12 mouse cellular contexts compared by ENCODE assay signal in genomic region chr10:69907795-69908764, GRCm38 (mm10).
DNase-seq lines count a peak whose midpoint lies in the region; ATAC-seq lines count a peak whose summit lies in the region.
"Had no signal": no experiment of that assay in that cellular context is flagged by ENCODE, and none has a peak within 500 bp of the region (broad histone marks: within the 10 kb centered on the region; RNA-seq: fewer than 3 reads in every experiment).

No protein-coding gene starts in this region.

- H3K4me1 ChIP-seq in midbrain, embryonic 11.5 days (ENCODE audit: control insufficient read depth, insufficient read depth, low read length) = no peaks in the 10 kb centered on the region
- no peaks in the 10 kb centered on the region for H3K4me1 ChIP-seq in midbrain, embryonic 16.5 days (ENCODE audit: control insufficient read depth, insufficient read depth, low read length)
- no peaks in the 10 kb centered on the region for H3K4me1 ChIP-seq in intestine, embryonic 15.5 days (replicated peaks)
- H3K4me1 ChIP-seq in stomach, embryonic 15.5 days = no peaks in the 10 kb centered on the region; the same call in 1 of the 2 replicates
- H3K4me1 ChIP-seq: hindbrain, embryonic 15.5 days had no signal

- DNase-seq in heart, adult 11 months = peak; percentile 85
- no peak for DNase-seq in heart, adult 8-10 months (ENCODE audit: low spot score)
- peak; percentile 75 for DNase-seq in midbrain, embryonic 11.5 days (ENCODE audit: low spot score, missing footprints)
- DNase-seq in layer of hippocampus, adult 11-12 months (ENCODE audit: low spot score) = no peak
- no peak for DNase-seq in right cerebral cortex, postnatal 14 days
- DNase-seq: adrenal gland, postnatal 25 days; left cerebral cortex, postnatal 4 days; right cerebral cortex, postnatal 4 days had no signal

- H3K4me3 ChIP-seq in midbrain, embryonic 11.5 days (ENCODE audit: low read depth, low read length) = no peak overlapping the region
- no peak overlapping the region for H3K4me3 ChIP-seq in midbrain, embryonic 16.5 days (ENCODE audit: low read depth, low read length)
- H3K4me3 ChIP-seq in intestine, embryonic 15.5 days (replicated peaks) = no peak overlapping the region
- no peak overlapping the region for H3K4me3 ChIP-seq in stomach, embryonic 15.5 days (replicated peaks)
- H3K4me3 ChIP-seq: hindbrain, embryonic 15.5 days had no signal

- peak; percentile 76; the same call in 1 of the 2 replicates for ATAC-seq in midbrain, embryonic 11.5 days (ENCODE audit: low FRiP score)
- no peak for ATAC-seq in midbrain, embryonic 16.5 days
- peak; percentile 77 for ATAC-seq in intestine, embryonic 15.5 days
- ATAC-seq in stomach, embryonic 15.5 days (ENCODE audit: insufficient read depth, low FRiP score, low read depth) = peak; percentile 91

- no peak overlapping the region for H3K27ac ChIP-seq in midbrain, embryonic 11.5 days (ENCODE audit: low read depth, low read length)
- H3K27ac ChIP-seq in midbrain, embryonic 16.5 days (ENCODE audit: low read length) = no peak overlapping the region
- H3K27ac ChIP-seq in intestine, embryonic 15.5 days = no peak overlapping the region
- no peak overlapping the region for H3K27ac ChIP-seq in stomach, embryonic 15.5 days
- H3K27ac ChIP-seq: hindbrain, embryonic 15.5 days had no signal

- H3K4me2 ChIP-seq in midbrain, embryonic 11.5 days = no peak overlapping the region
- no peak overlapping the region for H3K4me2 ChIP-seq in midbrain, embryonic 16.5 days (ENCODE audit: low read length)
- H3K4me2 ChIP-seq in intestine, embryonic 15.5 days (replicated peaks) = no peak overlapping the region
- no peak overlapping the region for H3K4me2 ChIP-seq in stomach, embryonic 15.5 days
- H3K4me2 ChIP-seq: hindbrain, embryonic 15.5 days had no signal

- WGBS in midbrain, embryonic 11.5 days = 54% methylated on average over 12 of the region's 12 CpGs
- WGBS in midbrain, embryonic 16.5 days = 49% methylated on average over 12 of the region's 12 CpGs
- WGBS in intestine, embryonic 15.5 days = 53% methylated on average over 12 of the region's 12 CpGs
- WGBS in stomach, embryonic 15.5 days = 60% methylated on average over 12 of the region's 12 CpGs

- no peak overlapping the region for H3K9ac ChIP-seq in midbrain, embryonic 11.5 days (ENCODE audit: low read length)
- no peak overlapping the region for H3K9ac ChIP-seq in midbrain, embryonic 16.5 days (ENCODE audit: low read depth, low read length)
- no peak overlapping the region for H3K9ac ChIP-seq in intestine, embryonic 15.5 days
- H3K9ac ChIP-seq in stomach, embryonic 15.5 days = no peak overlapping the region
- H3K9ac ChIP-seq: hindbrain, embryonic 15.5 days had no signal

- no peaks in the 10 kb centered on the region for H3K27me3 ChIP-seq in midbrain, embryonic 11.5 days (ENCODE audit: control insufficient read depth, insufficient read depth, low read length)
- H3K27me3 ChIP-seq in midbrain, embryonic 16.5 days (ENCODE audit: control insufficient read depth, insufficient read depth, low read depth, low read length) = no peaks in the 10 kb centered on the region
- H3K27me3 ChIP-seq in intestine, embryonic 15.5 days (replicated peaks) = no peaks in the 10 kb centered on the region
- no peaks in the 10 kb centered on the region for H3K27me3 ChIP-seq in stomach, embryonic 15.5 days (replicated peaks)
- H3K27me3 ChIP-seq: hindbrain, embryonic 15.5 days had no signal

- no peaks in the 10 kb centered on the region for H3K9me3 ChIP-seq in midbrain, embryonic 11.5 days (ENCODE audit: control insufficient read depth, low read length)
- H3K9me3 ChIP-seq in midbrain, embryonic 16.5 days (replicated peaks; ENCODE audit: control insufficient read depth, low read length, poor library complexity, severe bottlenecking) = no peaks in the 10 kb centered on the region
- H3K9me3 ChIP-seq in intestine, embryonic 15.5 days = no peaks in the 10 kb centered on the region
- H3K9me3 ChIP-seq in stomach, embryonic 15.5 days = no peaks in the 10 kb centered on the region
- H3K9me3 ChIP-seq: hindbrain, embryonic 15.5 days had no signal

- no peaks in the 10 kb centered on the region for H3K36me3 ChIP-seq in midbrain, embryonic 11.5 days (ENCODE audit: control insufficient read depth, insufficient read depth, low read length)
- H3K36me3 ChIP-seq in midbrain, embryonic 16.5 days (ENCODE audit: control insufficient read depth, insufficient read depth, low read length) = no peaks in the 10 kb centered on the region
- H3K36me3 ChIP-seq in intestine, embryonic 15.5 days = no peaks in the 10 kb centered on the region
- no peaks in the 10 kb centered on the region for H3K36me3 ChIP-seq in stomach, embryonic 15.5 days

Comparison
In these comparisons a context has a peak if more than half of its experiments do, and no peak if none do; other contexts are left out.
1. DNase-seq: peak in heart, adult 11 months (single experiment) and midbrain, embryonic 11.5 days (single experiment); none in heart, adult 8-10 months (single experiment), layer of hippocampus, adult 11-12 months (single experiment) and right cerebral cortex, postnatal 14 days (single experiment).